Comparison of ENCODE assay signal across 28 mouse cellular contexts in genomic region chr2:52272146-52272545, GRCm38 (mm10).
DNase-seq lines count a peak whose midpoint lies in the region; ATAC-seq lines count a peak whose summit lies in the region.
"Had no signal": no experiment of that assay in that cellular context is flagged by ENCODE, and none has a peak within 500 bp of the region (broad histone marks: within the 10 kb centered on the region; RNA-seq: fewer than 3 reads in every experiment).

No protein-coding gene starts in this region.

- H3K4me1 ChIP-seq in hindbrain, embryonic 13.5 days (replicated peaks) = peaks cover 9% of the 10 kb centered on the region
- no peaks in the 10 kb centered on the region for H3K4me1 ChIP-seq in hindbrain, embryonic 11.5 days (replicated peaks; ENCODE audit: control insufficient read depth, insufficient read depth, low read length)
- peaks cover 4% of the 10 kb centered on the region; the same call in 1 of the 2 replicates for H3K4me1 ChIP-seq in kidney, embryonic 16.5 days (ENCODE audit: insufficient read depth, low read length)
- H3K4me1 ChIP-seq: heart, embryonic 10.5 days; liver, embryonic 12.5 days; midbrain, embryonic 12.5 days; stomach, embryonic 15.5 days had no signal

- no peaks in the 10 kb centered on the region for H3K36me3 ChIP-seq in hindbrain, embryonic 13.5 days
- H3K36me3 ChIP-seq in hindbrain, embryonic 11.5 days (ENCODE audit: control insufficient read depth, insufficient read depth, low read length) = no peaks in the 10 kb centered on the region
- no peaks in the 10 kb centered on the region for H3K36me3 ChIP-seq in kidney, embryonic 16.5 days (ENCODE audit: insufficient read depth, low read length)
- H3K36me3 ChIP-seq: embryonic facial prominence, embryonic 13.5 days; heart, embryonic 10.5 days; liver, embryonic 12.5 days; midbrain, embryonic 12.5 days; stomach, embryonic 15.5 days had no signal

- peak; percentile 27 to 29 for DNase-seq in gastrocnemius, adult 8-10 months (ENCODE audit: low spot score in 2 of 2)
- no peak for DNase-seq in gastrocnemius, postnatal 4 days (ENCODE audit: low spot score in 2 of 2)
- no peak for DNase-seq in hindbrain, embryonic 11.5 days (ENCODE audit: low spot score)
- no peak for DNase-seq in kidney, postnatal 36 days
- peak; percentile 62 for DNase-seq in skeletal muscle tissue, adult 2 months (ENCODE audit: low read depth, low spot score)
- no peak for DNase-seq in urinary bladder, adult 2 months (ENCODE audit: low spot score)
- DNase-seq: adrenal gland, postnatal 25 days; cerebellum, adult 11-12 months; cerebellum, adult 9-11 months; heart, postnatal 14 days; layer of hippocampus, postnatal 36 days; left cerebral cortex, postnatal 4 days; liver, postnatal 0 days; lung, postnatal 36 days; right cerebral cortex, postnatal 14 days had no signal

- H3K9me3 ChIP-seq in hindbrain, embryonic 13.5 days = no peaks in the 10 kb centered on the region
- no peaks in the 10 kb centered on the region for H3K9me3 ChIP-seq in hindbrain, embryonic 11.5 days (ENCODE audit: control insufficient read depth, low read length)
- H3K9me3 ChIP-seq in kidney, embryonic 16.5 days (ENCODE audit: low read length) = no peaks in the 10 kb centered on the region
- H3K9me3 ChIP-seq: embryonic facial prominence, embryonic 13.5 days; heart, embryonic 10.5 days; liver, embryonic 12.5 days; midbrain, embryonic 12.5 days; stomach, embryonic 15.5 days had no signal

- WGBS in hindbrain, embryonic 13.5 days = 26% methylated on average over 1 of the region's 1 CpGs
- WGBS in hindbrain, embryonic 11.5 days = 27% methylated on average over 1 of the region's 1 CpGs
- 39% methylated on average over 1 of the region's 1 CpGs for WGBS in kidney, embryonic 16.5 days

- no peak overlapping the region for H3K4me2 ChIP-seq in hindbrain, embryonic 13.5 days
- H3K4me2 ChIP-seq in hindbrain, embryonic 11.5 days (replicated peaks; ENCODE audit: low read depth, low read length) = no peak overlapping the region
- H3K4me2 ChIP-seq in kidney, embryonic 16.5 days (replicated peaks; ENCODE audit: low read depth, low read length) = no peak overlapping the region
- H3K4me2 ChIP-seq: embryonic facial prominence, embryonic 13.5 days; liver, embryonic 12.5 days; midbrain, embryonic 12.5 days; stomach, embryonic 15.5 days had no signal

- peak overlapping the region; percentile 35; the same call in 1 of the 2 replicates for H3K27ac ChIP-seq in hindbrain, embryonic 13.5 days
- H3K27ac ChIP-seq in hindbrain, embryonic 11.5 days (ENCODE audit: low read depth, low read length) = no peak overlapping the region
- H3K27ac ChIP-seq in kidney, embryonic 16.5 days (ENCODE audit: low read length) = no peak overlapping the region
- H3K27ac ChIP-seq: embryonic facial prominence, embryonic 13.5 days; heart, embryonic 10.5 days; kidney, postnatal 0 days; liver, embryonic 12.5 days; midbrain, embryonic 12.5 days; stomach, embryonic 15.5 days had no signal

- no peaks in the 10 kb centered on the region for H3K27me3 ChIP-seq in hindbrain, embryonic 13.5 days
- no peaks in the 10 kb centered on the region for H3K27me3 ChIP-seq in hindbrain, embryonic 11.5 days (ENCODE audit: control insufficient read depth, insufficient read depth, low read length)
- H3K27me3 ChIP-seq in kidney, embryonic 16.5 days (ENCODE audit: insufficient read depth, low read length) = no peaks in the 10 kb centered on the region
- H3K27me3 ChIP-seq: embryonic facial prominence, embryonic 13.5 days; liver, embryonic 12.5 days; midbrain, embryonic 12.5 days; Patski; stomach, embryonic 15.5 days had no signal

- H3K4me3 ChIP-seq in hindbrain, embryonic 13.5 days = no peak overlapping the region
- H3K4me3 ChIP-seq in hindbrain, embryonic 11.5 days (ENCODE audit: low read depth, low read length) = no peak overlapping the region
- no peak overlapping the region for H3K4me3 ChIP-seq in kidney, embryonic 16.5 days (ENCODE audit: low read length)
- H3K4me3 ChIP-seq: embryonic facial prominence, embryonic 13.5 days; erythroblast, embryonic 14.5 days; heart, embryonic 10.5 days; liver, embryonic 12.5 days; midbrain, embryonic 12.5 days; myocyte; stomach, embryonic 15.5 days had no signal

- no peak for ATAC-seq in hindbrain, embryonic 13.5 days (ENCODE audit: low FRiP score)
- no peak for ATAC-seq in hindbrain, embryonic 11.5 days (ENCODE audit: low FRiP score)
- ATAC-seq in kidney, embryonic 16.5 days (ENCODE audit: low FRiP score, low TSS enrichment) = 0 out of 2 replicates have a peak, but pooled peaks have one; percentile 42
- ATAC-seq: forebrain, embryonic 16.5 days; intestine, embryonic 16.5 days; liver, embryonic 12.5 days; liver, postnatal 0 days; Patski had no signal

- no peak overlapping the region for H3K9ac ChIP-seq in hindbrain, embryonic 13.5 days
- no peak overlapping the region for H3K9ac ChIP-seq in hindbrain, embryonic 11.5 days (ENCODE audit: low read depth, low read length)
- H3K9ac ChIP-seq in kidney, embryonic 16.5 days (replicated peaks; ENCODE audit: low read length) = no peak overlapping the region
- H3K9ac ChIP-seq: embryonic facial prominence, embryonic 13.5 days; liver, embryonic 12.5 days; liver, postnatal 0 days; midbrain, embryonic 12.5 days; stomach, embryonic 15.5 days had no signal

Comparison
In these comparisons a context has a peak if more than half of its experiments do, and no peak if none do; other contexts are left out.
1. DNase-seq: peak in gastrocnemius, adult 8-10 months (2 of 2) and skeletal muscle tissue, adult 2 months (single experiment); none in gastrocnemius, postnatal 4 days (0 of 2), hindbrain, embryonic 11.5 days (single experiment), kidney, postnatal 36 days (0 of 2) and urinary bladder, adult 2 months (single experiment).